Mouse (Mus musculus) embryonic facial prominence, embryonic 13.5 days (tissue): ENCODE results near the gene Ndufa4l2. TPM values are rescaled to one million over a fixed set of nuclear protein-coding genes. Genes with fewer than 3 reads are reported as not detected.

Experiments
- ATAC-seq: fragments of 200-750 bp; cut with Nextera tagmentation; 2 replicates; pipeline ENCODE4 v1.8.0; 2017; ENCODE audit warnings: low read depth; ENCODE audit not compliant: insufficient number of reproducible peaks, insufficient read depth, low FRiP score, low TSS enrichment
- H3K27ac ChIP-seq: fragments of 300-500 bp; sonication (generic); 2 replicates; pipeline ENCODE4 v1.5.1; 2015; ENCODE audit warnings: moderate library complexity, mild to moderate bottlenecking, inconsistent platforms
- H3K27me3 ChIP-seq: fragments of 300-500 bp; sonication (generic); 2 replicates; pipeline ENCODE4 v1.6.1; 2015; ENCODE audit warnings: mild to moderate bottlenecking, inconsistent platforms
- H3K36me3 ChIP-seq: fragments of 300-500 bp; sonication (generic); 2 replicates; pipeline ENCODE4 v1.6.1; 2015; ENCODE audit warnings: mild to moderate bottlenecking, inconsistent platforms
- H3K4me1 ChIP-seq: fragments of 300-500 bp; sonication (generic); 2 replicates; pipeline ENCODE4 v1.6.1; 2015; ENCODE audit warnings: inconsistent platforms
- H3K4me2 ChIP-seq: fragments of 300-500 bp; sonication (generic); 2 replicates; pipeline ENCODE4 v1.6.1; 2015; ENCODE audit warnings: moderate library complexity, mild to moderate bottlenecking, inconsistent platforms
- H3K4me3 ChIP-seq: fragments of 300-500 bp; sonication (generic); 2 replicates; pipeline ENCODE4 v1.5.1; 2015; ENCODE audit warnings: mild to moderate bottlenecking, inconsistent platforms
- H3K9ac ChIP-seq: fragments of 300-500 bp; sonication (generic); 2 replicates; pipeline ENCODE4 v1.6.1; 2015; ENCODE audit warnings: mild to moderate bottlenecking, inconsistent platforms
- H3K9me3 ChIP-seq: fragments of 300-500 bp; sonication (generic); 2 replicates; pipeline ENCODE4 v1.6.1; 2016; ENCODE audit warnings: inconsistent platforms
- WGBS: fragments of 180-500 bp; shearing (Covaris S2); methylation state at CpG from one replicate; pipeline ENCODE4 v1.1.7; 2015; ENCODE audit warnings: mixed read lengths; 5-methylcytosine and 5-hydroxymethylcytosine counted together
- polyA plus RNA-seq: library from polyadenylated mRNA; unstranded; fragments of >200 nt; fragmentation: Nextera tagmentation; extraction: Ambion mirVana; gene quantifications from 2 replicates; pipeline ENCODE4 v1.2.1, GENCODE M21; 2015

The Ndufa4l2 gene
- polyA plus RNA-seq, 1 experiment from 2014 or later = 32.7 TPM

GRCm38 (mm10) chr10:127511634-127512306 lies 3.0 kb upstream of the Ndufa4l2 start:
- ATAC-seq = no peak
- Histone ChIP-seq H3K4me3 (peak overlapping the region; percentile 51), H3K9me3 (no peaks in the 10 kb centered on the region), H3K4me1 (peaks cover 88% of the 10 kb centered on the region), H3K27me3 (peaks cover 99% of the 10 kb centered on the region), H3K27ac (no peak overlapping the region), H3K36me3 (0 out of 2 replicates have a peak, but pooled peaks cover under 1% of the 10 kb centered on the region), H3K4me2 (peak overlapping the region; percentile 97), H3K9ac (peak overlapping the region; percentile 73)
- under 1% methylated on average over 46 of the region's 46 CpGs for WGBS

- H3K9ac ChIP-seq = peak overlapping the region; percentile 73
- H3K4me3 ChIP-seq = peak overlapping the region; percentile 51
- H3K27ac ChIP-seq = no peak overlapping the region
- H3K9me3 ChIP-seq = no peaks in the 10 kb centered on the region
- peak overlapping the region; percentile 97 for H3K4me2 ChIP-seq
- H3K27me3 ChIP-seq = peaks cover 99% of the 10 kb centered on the region
- H3K36me3 ChIP-seq = 0 out of 2 replicates have a peak, but pooled peaks cover 1% of the 10 kb centered on the region
- H3K4me1 ChIP-seq = peaks cover 93% of the 10 kb centered on the region
- under 1% methylated on average over 7 of the region's 7 CpGs for WGBS
- no peak for ATAC-seq
Measured at GRCm38 (mm10) chr10:127512307-127512666, 2.5 kb upstream of the Ndufa4l2 start.

DNA sequence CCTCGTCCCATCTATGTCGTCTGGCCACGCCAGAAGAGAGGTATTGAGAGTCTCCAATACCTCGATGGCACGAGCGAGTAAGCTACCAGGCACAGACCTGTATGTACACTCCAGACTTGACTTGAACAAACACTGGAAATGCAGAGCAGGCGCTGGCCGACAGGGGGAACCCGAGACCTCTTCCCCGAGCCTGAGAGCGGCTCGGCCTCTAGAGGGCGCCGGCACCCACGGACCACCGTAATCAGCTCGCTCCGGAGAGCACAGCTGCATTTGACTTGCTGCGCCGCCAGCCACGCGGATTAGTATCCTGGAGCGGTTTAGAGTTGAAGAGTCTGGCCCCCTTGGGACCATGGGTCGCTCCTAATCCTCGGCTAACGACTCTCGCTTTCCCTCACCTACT lies 2.0 kb upstream of the Ndufa4l2 start:
- peaks cover 92% of the 10 kb centered on the region for H3K4me1 ChIP-seq
- peak overlapping the region; percentile 51 for H3K4me3 ChIP-seq
- H3K9me3 ChIP-seq = no peaks in the 10 kb centered on the region
- peaks cover 99% of the 10 kb centered on the region for H3K27me3 ChIP-seq
- ATAC-seq = peak; percentile 29
- H3K9ac ChIP-seq = peak overlapping the region; percentile 57
- peaks cover 7% of the 10 kb centered on the region for H3K36me3 ChIP-seq
- WGBS = under 1% methylated on average over 27 of the region's 27 CpGs
- 0 out of 2 replicates have a peak overlapping the region, but pooled peaks have one; percentile 7 for H3K27ac ChIP-seq
- H3K4me2 ChIP-seq = peak overlapping the region; percentile 97

DNA sequence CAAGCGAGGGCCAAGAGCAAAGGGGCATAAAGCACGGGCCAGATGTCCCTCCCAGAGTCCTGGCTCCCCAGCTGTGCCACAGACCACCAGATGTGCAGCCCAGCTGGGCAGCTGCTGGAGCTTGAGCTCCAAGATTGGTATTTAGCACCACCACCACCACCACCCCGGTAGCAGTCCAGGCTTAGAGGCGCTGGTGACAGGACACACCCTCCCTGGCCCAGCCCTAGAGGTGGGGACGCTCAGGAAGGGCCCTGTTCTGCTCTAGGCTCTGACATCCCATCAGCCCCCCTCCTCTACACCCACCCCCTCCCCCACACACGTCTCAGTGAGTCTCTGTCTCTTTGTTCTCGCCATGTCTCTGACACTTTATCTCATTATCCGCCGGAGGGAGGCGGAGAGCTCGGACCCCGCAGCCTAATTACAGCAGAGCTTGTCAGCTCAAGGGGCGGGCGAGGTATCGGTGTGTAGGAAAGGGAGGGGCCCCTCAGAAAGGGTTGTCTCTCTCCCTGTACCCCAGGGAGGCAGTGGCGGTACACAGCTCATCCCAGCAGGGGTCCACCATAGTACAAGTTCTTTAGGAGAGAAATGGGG lies 1.2 kb upstream of the Ndufa4l2 start:
- ATAC-seq = peak; percentile 17; the same call in 1 of the 2 replicates
- 0 out of 2 replicates have a peak overlapping the region, but pooled peaks have one; percentile 7 for H3K27ac ChIP-seq
- H3K9ac ChIP-seq = peak overlapping the region; percentile 57

DNA sequence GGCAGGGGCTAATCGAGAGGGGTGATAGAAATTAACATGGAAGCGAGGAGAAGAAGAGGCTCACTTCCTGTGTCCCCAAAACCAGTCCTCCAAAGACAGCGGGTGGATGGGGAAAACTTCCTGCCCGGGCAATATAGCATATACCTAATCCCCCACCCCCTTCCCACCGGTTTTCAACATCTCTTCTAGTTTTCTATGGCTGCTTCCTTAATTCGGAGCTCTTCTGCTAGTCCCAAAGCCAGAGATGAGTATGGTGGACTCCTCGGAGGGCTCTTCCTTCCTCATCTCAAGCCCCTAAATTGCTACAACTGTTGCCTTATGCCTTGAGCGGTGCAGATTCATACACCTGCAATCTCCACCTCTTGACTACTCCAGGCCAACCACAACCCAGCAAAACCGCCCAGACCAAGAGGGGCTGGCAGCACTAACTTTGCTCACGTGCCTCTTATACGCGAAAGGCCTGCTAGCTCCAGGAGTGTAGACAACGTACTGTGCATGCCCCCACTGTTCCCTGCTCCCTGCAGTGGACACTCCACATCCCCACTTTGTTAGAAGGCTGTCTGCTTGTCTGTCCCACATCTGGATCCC lies 562 bp upstream of the Ndufa4l2 start:
- ATAC-seq = no peak
- Histone ChIP-seq H3K9me3 (no peaks in the 10 kb centered on the region), H3K27ac (no peak overlapping the region), H3K27me3 (peaks cover 94% of the 10 kb centered on the region), H3K4me2 (peak overlapping the region; percentile 97), H3K36me3 (peaks cover 21% of the 10 kb centered on the region), H3K4me3 (peak overlapping the region; percentile 51; the same call in 1 of the 2 replicates), H3K4me1 (peaks cover 80% of the 10 kb centered on the region), H3K9ac (no peak overlapping the region)
- WGBS = 9% methylated on average over 13 of the region's 13 CpGs

More for the DNA sequence above, 1.2 kb upstream of the Ndufa4l2 start:
- Histone ChIP-seq H3K4me1 (peaks cover 86% of the 10 kb centered on the region), H3K4me3 (peak overlapping the region; percentile 51), H3K27me3 (peaks cover 99% of the 10 kb centered on the region), H3K9me3 (no peaks in the 10 kb centered on the region), H3K36me3 (peaks cover 14% of the 10 kb centered on the region), H3K4me2 (peak overlapping the region; percentile 97)
- 1% methylated on average over 16 of the region's 16 CpGs for WGBS

GRCm38 (mm10) chr10:127515271-127515982 lies 660 bp downstream of the Ndufa4l2 start:
- H3K4me1 ChIP-seq = peaks cover 70% of the 10 kb centered on the region

DNA sequence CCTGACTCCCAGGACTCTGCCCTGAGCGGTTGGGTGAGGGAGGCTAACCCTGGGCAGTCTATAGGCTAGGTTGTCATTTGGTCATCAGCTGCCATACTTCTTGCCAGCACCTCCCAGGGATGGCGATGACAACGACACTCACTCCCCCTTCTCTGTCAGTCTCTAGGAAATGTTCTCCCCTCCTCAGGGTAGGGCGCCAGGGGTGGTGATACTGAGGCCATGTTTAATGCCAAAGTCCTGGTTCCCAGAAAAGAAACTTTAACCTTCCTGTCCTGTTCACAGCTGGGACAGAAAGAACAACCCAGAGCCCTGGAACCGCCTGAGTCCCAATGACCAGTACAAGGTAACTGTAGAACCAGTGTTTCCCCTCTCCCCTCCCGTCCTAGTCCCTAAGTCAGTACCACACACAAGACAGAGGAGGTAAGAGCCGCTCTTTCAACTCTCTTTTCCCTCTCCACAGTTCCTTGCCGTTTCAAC lies 1.3 kb downstream of the Ndufa4l2 start:
- no peak for ATAC-seq
- 20% methylated on average over 8 of the region's 8 CpGs for WGBS
- peak overlapping the region; percentile 52 for H3K9ac ChIP-seq
- H3K9me3 ChIP-seq = no peaks in the 10 kb centered on the region
- H3K36me3 ChIP-seq = peaks cover 37% of the 10 kb centered on the region
- peak overlapping the region; percentile 97 for H3K4me2 ChIP-seq
- peak overlapping the region; percentile 20 for H3K4me3 ChIP-seq
- peaks cover 70% of the 10 kb centered on the region for H3K4me1 ChIP-seq
- H3K27ac ChIP-seq = 0 out of 2 replicates have a peak overlapping the region, but pooled peaks have one; percentile 51
- peaks cover 80% of the 10 kb centered on the region for H3K27me3 ChIP-seq

More at GRCm38 (mm10) chr10:127515271-127515982, 660 bp downstream of the Ndufa4l2 start:
- Histone ChIP-seq H3K36me3 (peaks cover 33% of the 10 kb centered on the region), H3K4me3 (peak overlapping the region; percentile 17), H3K27me3 (peaks cover 82% of the 10 kb centered on the region), H3K27ac (no peak overlapping the region), H3K9me3 (no peaks in the 10 kb centered on the region), H3K4me2 (peak overlapping the region; percentile 97), H3K9ac (no peak overlapping the region)
- WGBS = 27% methylated on average over 9 of the region's 9 CpGs
- no peak for ATAC-seq

- peaks cover 70% of the 10 kb centered on the region for H3K4me1 ChIP-seq
- ATAC-seq = no peak
- no peaks in the 10 kb centered on the region for H3K9me3 ChIP-seq
- 0 out of 2 replicates have a peak overlapping the region, but pooled peaks have one; percentile 3 for H3K27ac ChIP-seq
- 7% methylated on average over 30 of the region's 30 CpGs for WGBS
- H3K27me3 ChIP-seq = peaks cover 73% of the 10 kb centered on the region
- H3K36me3 ChIP-seq = peaks cover 37% of the 10 kb centered on the region
- H3K4me3 ChIP-seq = peak overlapping the region; percentile 20
- peak overlapping the region; percentile 52 for H3K9ac ChIP-seq
- peak overlapping the region; percentile 97 for H3K4me2 ChIP-seq
Measured at GRCm38 (mm10) chr10:127516576-127517260, 2.0 kb downstream of the Ndufa4l2 start.

DNA sequence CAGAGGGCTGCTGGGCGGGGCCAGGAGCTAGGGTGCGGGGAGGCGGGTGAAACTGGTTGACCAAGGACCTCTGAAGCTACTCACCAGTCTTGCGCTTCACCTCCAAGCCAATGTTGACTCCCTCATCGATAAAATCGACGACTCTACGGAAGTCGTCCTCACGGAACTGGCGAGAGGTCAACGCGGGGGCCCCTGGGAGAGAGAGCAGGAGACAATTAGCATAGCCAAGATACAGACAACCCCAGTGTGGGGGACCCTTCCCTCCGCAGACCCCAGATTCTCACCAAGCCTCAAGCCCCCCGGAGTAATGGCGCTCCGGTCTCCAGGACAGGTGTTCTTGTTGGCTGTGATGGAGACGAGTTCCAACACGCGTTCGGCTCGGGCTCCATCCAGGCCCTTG lies 3.2 kb downstream of the Ndufa4l2 start:
- Histone ChIP-seq H3K9ac (no peak overlapping the region), H3K9me3 (no peaks in the 10 kb centered on the region), H3K27me3 (peaks cover 64% of the 10 kb centered on the region), H3K36me3 (peaks cover 37% of the 10 kb centered on the region), H3K4me1 (peaks cover 60% of the 10 kb centered on the region), H3K4me2 (no peak overlapping the region), H3K4me3 (no peak overlapping the region), H3K27ac (no peak overlapping the region)
- no peak for ATAC-seq
- WGBS = 92% methylated on average over 22 of the region's 22 CpGs

DNA sequence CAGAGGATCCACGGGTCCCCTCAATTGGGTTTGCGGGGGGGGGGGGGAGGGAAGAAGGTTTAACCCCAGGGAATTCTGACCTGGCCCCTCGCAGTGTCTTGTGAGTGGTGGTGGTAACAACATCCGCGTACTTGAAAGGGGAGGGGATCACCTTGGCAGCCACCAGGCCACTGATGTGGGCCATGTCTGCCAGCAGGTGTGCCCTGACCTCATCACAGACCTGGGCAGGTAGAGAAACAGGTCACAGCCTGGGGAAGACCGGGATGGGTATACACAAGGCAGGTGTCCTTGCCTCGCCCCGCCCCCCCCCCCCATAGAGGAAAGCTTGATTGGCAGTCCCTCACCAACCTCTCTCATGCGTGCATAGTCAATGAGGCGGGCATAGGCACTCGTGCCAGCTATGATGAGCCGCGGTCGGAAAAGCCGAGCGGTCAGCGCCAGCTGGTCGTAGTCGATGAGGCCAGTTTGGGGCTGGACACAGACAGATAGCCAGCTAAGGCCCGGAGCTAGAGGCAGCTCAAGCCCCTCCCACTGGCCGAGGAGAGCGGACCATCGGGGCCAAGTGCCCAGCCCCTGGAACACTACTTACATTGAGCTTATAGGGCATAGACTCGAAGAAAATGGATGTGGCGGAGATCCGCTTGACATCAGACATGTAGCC lies 4.4 kb downstream of the Ndufa4l2 start:
- peaks cover 62% of the 10 kb centered on the region for H3K27me3 ChIP-seq
- H3K36me3 ChIP-seq = peaks cover 37% of the 10 kb centered on the region
- peaks cover 49% of the 10 kb centered on the region for H3K4me1 ChIP-seq
- H3K9me3 ChIP-seq = no peaks in the 10 kb centered on the region
- H3K27ac ChIP-seq = no peak overlapping the region
- ATAC-seq = no peak
- no peak overlapping the region for H3K4me2 ChIP-seq
- no peak overlapping the region for H3K9ac ChIP-seq
- H3K4me3 ChIP-seq = no peak overlapping the region
- WGBS = 93% methylated on average over 26 of the region's 26 CpGs
